Mouse (Mus musculus) neural tube, embryonic 14.5 days (tissue): ENCODE results near the gene Rsl24d1. TPM values are rescaled to one million over a fixed set of nuclear protein-coding genes. Genes with fewer than 3 reads are reported as not detected.

Experiments used
- ATAC-seq: fragments of 200-750 bp; cut with Nextera tagmentation; 2 replicates; pipeline ENCODE4 v1.8.0; 2017; ENCODE audit warnings: low read depth, mild to moderate bottlenecking, moderate TSS enrichment, moderate library complexity
- H3K27ac ChIP-seq: fragments of 300-500 bp; sonication (generic); 2 replicates; pipeline ENCODE4 v1.5.1; 2014; ENCODE audit warnings: low read depth, mild to moderate bottlenecking, control low read depth, low read length, moderate library complexity, mixed read lengths
- H3K27me3 ChIP-seq: fragments of 300-500 bp; sonication (generic); 2 replicates; pipeline ENCODE4 v1.6.1; 2014; ENCODE audit warnings: low read length; ENCODE audit not compliant: control insufficient read depth, insufficient read depth
- H3K36me3 ChIP-seq: fragments of 300-500 bp; sonication (generic); 2 replicates; pipeline ENCODE4 v1.6.1; 2014; ENCODE audit warnings: low read length, mixed read lengths; ENCODE audit not compliant: control insufficient read depth, insufficient read depth
- H3K4me1 ChIP-seq: fragments of 300-500 bp; sonication (generic); 2 replicates; pipeline ENCODE4 v1.6.1; 2014; ENCODE audit warnings: low read length; ENCODE audit not compliant: control insufficient read depth, insufficient read depth
- H3K4me2 ChIP-seq: fragments of 300-500 bp; sonication (generic); 2 replicates; pipeline ENCODE4 v1.6.1; 2014; ENCODE audit warnings: mild to moderate bottlenecking, low read depth, low read length, control low read depth
- H3K4me3 ChIP-seq: fragments of 300-500 bp; sonication (generic); 2 replicates; pipeline ENCODE4 v1.5.1; 2014; ENCODE audit warnings: low read depth, low read length, control low read depth, mixed read lengths
- H3K9ac ChIP-seq: fragments of 300-500 bp; sonication (generic); replicated peaks from 2 replicates; pipeline ENCODE4 v1.6.1; 2014; ENCODE audit warnings: low read depth, mild to moderate bottlenecking, control low read depth, low read length, mixed read lengths
- H3K9me3 ChIP-seq: fragments of 300-500 bp; sonication (generic); 2 replicates; pipeline ENCODE4 v1.6.1; 2016; ENCODE audit warnings: low read length; ENCODE audit not compliant: control insufficient read depth
- WGBS: fragments of 180-500 bp; shearing (Covaris S2); extraction: QIAGEN DNeasy Blood & Tissue Kit; methylation state at CpG from one replicate; pipeline ENCODE4 v1.1.7; 2014; 5-methylcytosine and 5-hydroxymethylcytosine counted together
- polyA plus RNA-seq: library from polyadenylated mRNA; unstranded; fragments of >200 nt; fragmentation: Nextera tagmentation; extraction: Ambion mirVana; gene quantifications from 2 replicates; pipeline ENCODE4 v1.2.1, GENCODE M21; 2014

Rsl24d1 gene
- polyA plus RNA-seq, 1 experiment from 2014 or later, result 103 TPM

DNA sequence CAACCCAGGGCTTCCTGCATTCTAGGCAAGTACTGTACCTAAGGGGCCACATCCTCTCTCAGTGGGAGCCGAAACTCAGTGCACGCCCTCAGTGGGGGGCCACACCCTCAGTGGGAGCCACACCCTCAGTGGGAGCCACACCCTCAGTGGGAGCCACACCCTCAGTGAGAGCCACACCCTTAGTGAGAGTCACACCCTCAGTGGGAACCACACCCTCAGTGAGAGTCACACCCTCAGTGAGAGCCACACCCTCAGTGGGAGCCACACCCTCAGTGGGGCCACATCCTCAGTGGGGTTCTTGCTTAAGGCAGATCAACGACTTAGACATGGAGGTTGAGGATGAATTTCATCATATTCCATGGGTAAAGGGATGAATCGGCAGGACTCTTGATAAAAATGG lies 44.7 kb downstream of the Rsl24d1 start:
- no peak for ATAC-seq
- Histone ChIP-seq H3K9me3 (no peaks in the 10 kb centered on the region), H3K27ac (no peak overlapping the region), H3K27me3 (no peaks in the 10 kb centered on the region), H3K4me3 (no peak overlapping the region), H3K4me1 (no peaks in the 10 kb centered on the region), H3K36me3 (no peaks in the 10 kb centered on the region), H3K4me2 (no peak overlapping the region), H3K9ac (no peak overlapping the region)
- 82% methylated on average over 4 of the region's 4 CpGs for whole genome bisulfite sequencing

- Histone ChIP-seq H3K9ac (no peak overlapping the region), H3K4me2 (no peak overlapping the region), H3K9me3 (no peaks in the 10 kb centered on the region), H3K36me3 (no peaks in the 10 kb centered on the region), H3K4me1 (no peaks in the 10 kb centered on the region), H3K27ac (no peak overlapping the region), H3K27me3 (no peaks in the 10 kb centered on the region), H3K4me3 (no peak overlapping the region)
- WGBS, result 38% methylated on average over 1 of the region's 1 CpGs
- ATAC-seq, result no peak
Measured at GRCm38 (mm10) chr9:73159265-73159664, 46.0 kb downstream of the Rsl24d1 start.

GRCm38 (mm10) chr9:73162571-73163333 lies 49.5 kb downstream of the Rsl24d1 start:
- H3K4me3 ChIP-seq, result no peak overlapping the region
- H3K9ac ChIP-seq, result no peak overlapping the region
- H3K4me1 ChIP-seq, result no peaks in the 10 kb centered on the region
- no peak overlapping the region for H3K27ac ChIP-seq
- H3K36me3 ChIP-seq, result no peaks in the 10 kb centered on the region
- whole genome bisulfite sequencing, result 23% methylated on average over 26 of the region's 26 CpGs
- peak; percentile 83 for ATAC-seq
- no peaks in the 10 kb centered on the region for H3K27me3 ChIP-seq
- peak overlapping the region; percentile 34 for H3K4me2 ChIP-seq
- H3K9me3 ChIP-seq, result no peaks in the 10 kb centered on the region

DNA sequence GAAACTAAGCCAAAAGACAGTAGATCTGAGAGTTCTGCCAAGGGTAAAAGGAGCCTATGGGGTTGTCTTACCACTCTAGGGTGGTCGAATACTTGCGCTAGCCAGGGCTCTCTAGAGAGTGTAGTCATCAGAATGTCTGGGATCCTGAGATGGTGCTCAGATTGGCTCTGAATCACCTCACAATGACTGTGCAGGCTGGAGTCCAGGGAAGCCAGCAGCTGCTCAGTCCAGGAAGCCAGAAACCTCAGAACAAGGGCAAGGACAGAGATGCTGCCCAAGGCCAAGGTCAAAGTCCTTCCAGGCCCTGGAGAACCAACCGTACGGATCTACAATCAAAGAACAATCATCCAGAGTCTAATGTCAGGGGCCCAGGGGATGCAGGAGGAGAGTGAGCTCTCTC lies 52.4 kb downstream of the Rsl24d1 start:
- Histone ChIP-seq H3K9ac (no peak overlapping the region), H3K4me1 (no peaks in the 10 kb centered on the region), H3K27me3 (no peaks in the 10 kb centered on the region), H3K9me3 (no peaks in the 10 kb centered on the region), H3K36me3 (no peaks in the 10 kb centered on the region), H3K27ac (no peak overlapping the region), H3K4me2 (no peak overlapping the region), H3K4me3 (no peak overlapping the region)
- no peak for ATAC-seq
- 83% methylated on average over 4 of the region's 4 CpGs for WGBS

Other genes starting within 250 kb of the Rsl24d1 start
- 19.7 and 20.5 TPM in 2 replicates for gene Pygo1, start 187.8 kb upstream of the Rsl24d1 start, polyA plus RNA-seq
- 2.9 and 3.2 TPM in 2 replicates for gene Dyx1c1, start 154.6 kb upstream of the Rsl24d1 start, polyA plus RNA-seq
- not detected in 2 replicates for gene Gm44503, start 154.6 kb upstream of the Rsl24d1 start, polyA plus RNA-seq
- 22.1 and 25.1 TPM in 2 replicates for gene Ccpg1os, start 128.0 kb upstream of the Rsl24d1 start, polyA plus RNA-seq
- gene Ccpg1, start 128.0 kb upstream of the Rsl24d1 start, polyA plus RNA-seq, result 33.8 and 47.7 TPM in 2 replicates
- 16.4 and 18.6 TPM in 2 replicates for gene Pigb, start 73.0 kb upstream of the Rsl24d1 start, polyA plus RNA-seq
- 0.88 and 1.0 TPM in 2 replicates for gene Rab27a, start 68.6 kb upstream of the Rsl24d1 start, polyA plus RNA-seq
- gene Khdc3, start 11.6 kb upstream of the Rsl24d1 start, polyA plus RNA-seq, result 0.32 TPM in 1 of 2 replicates, not detected in the other
- not detected in 2 replicates for gene Gm20509, start 11.0 kb upstream of the Rsl24d1 start, polyA plus RNA-seq